Mouse (Mus musculus) liver, embryonic 14.5 days (tissue): ENCODE measurements around the gene Bbox1. TPM values are rescaled to one million over a fixed set of nuclear protein-coding genes. Genes with fewer than 3 reads are reported as not detected.

Experiments used
- ATAC-seq: fragments of 200-750 bp; cut with Nextera tagmentation; 2 replicates; pipeline ENCODE4 v1.8.0; 2017; ENCODE audit warnings: moderate number of reproducible peaks, mild to moderate bottlenecking, moderate library complexity; ENCODE audit not compliant: insufficient read depth
- DNase-seq, 3 experiments: peaks; one replicate each; pipeline ENCODE4 v3.0.0-alpha.2; 2012 to 2013; ENCODE audit warnings: low read depth in 3 of 3, low spot score in 3 of 3
- H3K27ac ChIP-seq: fragments of 300-500 bp; sonication (generic); 2 replicates; pipeline ENCODE4 v1.5.1; 2014; ENCODE audit warnings: moderate library complexity, mild to moderate bottlenecking, control low read depth, inconsistent platforms
- H3K27me3 ChIP-seq: fragments of 300-500 bp; sonication (generic); 2 replicates; pipeline ENCODE4 v1.6.1; 2014; ENCODE audit warnings: mild to moderate bottlenecking, low read length, moderate library complexity; ENCODE audit not compliant: control insufficient read depth, insufficient read depth
- H3K36me3 ChIP-seq: fragments of 300-500 bp; sonication (generic); replicated peaks from 2 replicates; pipeline ENCODE4 v1.6.1; 2014; ENCODE audit warnings: low read depth; ENCODE audit not compliant: control insufficient read depth, insufficient read depth
- H3K4me1 ChIP-seq, 2 experiments: fragments of 200-500 bp in 1 of 2; fragments of 300-500 bp in 1 of 2; sonication (generic) in 1 of 2; replicated peaks; 2 replicates each; pipeline ENCODE4 v1.6.1; 2012 to 2014; ENCODE audit warnings: antibody characterized with exemption in 1 of 2, inconsistent platforms in 1 of 2, low read length in 1 of 2; ENCODE audit not compliant: control insufficient read depth in 2 of 2, insufficient read depth in 2 of 2
- H3K4me2 ChIP-seq: fragments of 300-500 bp; sonication (generic); 2 replicates; pipeline ENCODE4 v1.6.1; 2014; ENCODE audit warnings: low read depth, mild to moderate bottlenecking, control low read depth, moderate library complexity
- H3K4me3 ChIP-seq, 2 experiments: fragments of 200-500 bp in 1 of 2; fragments of 300-500 bp in 1 of 2; sonication (generic) in 1 of 2; 2 replicates each; pipeline ENCODE4 v1.5.1; 2012 to 2014; ENCODE audit warnings: low read depth in 2 of 2, low read length in 2 of 2, mild to moderate bottlenecking in 2 of 2, control low read depth in 1 of 2, inconsistent platforms in 1 of 2, moderate library complexity in 1 of 2; ENCODE audit not compliant: insufficient read depth in 1 of 2
- H3K9ac ChIP-seq: fragments of 300-500 bp; sonication (generic); replicated peaks from 2 replicates; pipeline ENCODE4 v1.6.1; 2014; ENCODE audit warnings: mild to moderate bottlenecking, control low read depth, moderate library complexity
- H3K9me3 ChIP-seq: fragments of 300-500 bp; sonication (generic); 2 replicates; pipeline ENCODE4 v1.6.1; 2016; ENCODE audit warnings: low read length, mixed read lengths; ENCODE audit not compliant: control insufficient read depth
- CTCF ChIP-seq: IDR thresholded peaks from 2 replicates; pipeline ENCODE4 v1.5.1; 2016; ENCODE audit warnings: antibody characterized with exemption, low read depth, control low read depth
- EP300 ChIP-seq: IDR thresholded peaks from 2 replicates; pipeline ENCODE4 v1.6.1; 2016; ENCODE audit warnings: antibody characterized with exemption, low read depth
- WGBS: fragments of 180-500 bp; shearing (Covaris S2); extraction: QIAGEN DNeasy Blood & Tissue Kit; methylation state at CpG from one replicate; pipeline ENCODE4 v1.1.7; 2014; ENCODE audit not compliant: insufficient replicate concordance; 5-methylcytosine and 5-hydroxymethylcytosine counted together
- polyA plus RNA-seq, 2 experiments: library from polyadenylated mRNA; depleted of rRNA in 1 of 2; stranded (reverse) in 1 of 2; unstranded in 1 of 2; fragments of >200 nt; fragmentation: Nextera tagmentation in 1 of 2; extraction: Ambion mirVana in 1 of 2; gene quantifications; 2 replicates each; pipeline versions ENCODE4 v1.2.1 to v1.2.3; 2012 to 2014

Gene Bbox1
- polyA plus RNA-seq (2012; rRNA removed): 1.9 and 2.2 TPM in 2 replicates
- polyA plus RNA-seq (2014; fragmentation: Nextera tagmentation; extraction: Ambion mirVana): 5.7 and 6.5 TPM in 2 replicates

DNA sequence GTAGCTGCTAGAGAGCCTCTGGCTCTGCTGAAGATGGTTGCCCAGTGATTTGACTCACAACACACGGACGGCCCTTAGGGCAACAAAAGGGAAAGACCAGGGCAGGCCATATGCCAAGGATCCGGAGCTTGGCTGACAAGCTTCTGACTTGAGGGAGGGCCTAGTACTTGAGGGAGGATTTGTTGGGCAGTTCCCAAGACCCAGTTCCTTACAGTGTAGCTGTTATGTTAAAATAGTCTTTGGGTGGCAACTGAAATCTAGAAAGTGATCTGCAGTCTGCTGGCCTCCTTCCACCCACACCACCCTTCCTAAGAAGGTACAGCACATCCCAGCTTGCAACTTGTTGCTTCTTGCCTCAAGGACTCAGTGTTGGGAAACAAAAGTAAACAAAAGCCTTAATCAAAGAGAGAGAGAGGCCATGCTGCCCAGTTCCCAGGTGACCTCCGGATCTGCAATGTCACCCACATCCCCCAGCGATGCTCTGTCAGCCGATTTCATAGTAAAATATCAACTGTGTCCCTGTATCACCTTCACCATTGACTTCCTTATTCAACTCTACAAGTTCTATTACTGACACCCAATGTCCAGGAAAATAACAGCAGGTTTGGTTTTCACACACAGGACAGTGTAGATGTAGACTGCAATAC, at the start of gene Bbox1:
Gene Bbox1 (minus strand): TSS at position 52 of the 647 bp plus-strand sequence.
- Histone ChIP-seq H3K4me1 (peaks cover 0 to 7% of the 10 kb centered on the region in 2 experiments; a peak in 2 of 4 replicates), H3K27ac (no peak within 1 kb of the TSS), H3K4me2 (no peak within 1 kb of the TSS), H3K36me3 (no peaks in the 10 kb centered on the region), H3K4me3 (no peak within 1 kb of the TSS), H3K9me3 (no peaks in the 10 kb centered on the region), H3K27me3 (no peaks in the 10 kb centered on the region), H3K9ac (no peak within 1 kb of the TSS)
- DNase-seq (no peak), ATAC-seq (no peak)
- WGBS: 58% methylated on average over 6 of the region's 6 CpGs
- TF ChIP-seq EP300 (no peak), CTCF (no peak)

GRCm38 (mm10) chr2:110363855-110364254, 49.5 kb upstream of the Bbox1 start:
- DNase-seq (no peak), ATAC-seq (no peak)
- no peak overlapping the region for H3K9ac ChIP-seq
- TF ChIP-seq EP300 (no peak), CTCF (no peak)
- no peaks in the 10 kb centered on the region for H3K9me3 ChIP-seq
- no peak overlapping the region for H3K4me3 ChIP-seq
- 52% methylated on average over 3 of the region's 3 CpGs for WGBS
- H3K4me2 ChIP-seq: no peak overlapping the region
- no peaks in the 10 kb centered on the region for H3K4me1 ChIP-seq
- H3K36me3 ChIP-seq: no peaks in the 10 kb centered on the region
- H3K27ac ChIP-seq: no peak overlapping the region
- no peaks in the 10 kb centered on the region; the same call in none of the 2 replicates for H3K27me3 ChIP-seq

- ATAC-seq (no peak), DNase-seq (no peak)
- Histone ChIP-seq H3K9me3 (no peaks in the 10 kb centered on the region), H3K9ac (no peak within 1 kb of the TSS), H3K36me3 (no peaks in the 10 kb centered on the region), H3K27ac (no peak within 1 kb of the TSS), H3K4me1 (no peaks in the 10 kb centered on the region), H3K27me3 (no peaks in the 10 kb centered on the region; the same call in none of the 2 replicates), H3K4me3 (peak within 1 kb of the TSS in 1 of 2 experiments; percentile 23; a peak in 1 of 4 replicates), H3K4me2 (peak within 1 kb of the TSS; percentile 31)
- no peak for TF ChIP-seq EP300
- TF ChIP-seq CTCF: no peak; the same call in 1 of the 2 replicates
- WGBS: 2% methylated on average over 33 of the region's 33 CpGs
Observed at GRCm38 (mm10) chr2:110362432-110363283, 48.3 kb upstream of the Bbox1 start, which contains the start of gene Fibin. TSS of gene Fibin (minus strand) at chr2:110363183.

GRCm38 (mm10) chr2:110353302-110353970, 39.1 kb upstream of the Bbox1 start:
- Histone ChIP-seq H3K4me1 (no peaks in the 10 kb centered on the region), H3K4me3 (no peak overlapping the region), H3K9ac (no peak overlapping the region), H3K27me3 (no peaks in the 10 kb centered on the region), H3K36me3 (no peaks in the 10 kb centered on the region), H3K4me2 (no peak overlapping the region), H3K27ac (no peak overlapping the region), H3K9me3 (no peaks in the 10 kb centered on the region)
- ATAC-seq (no peak), DNase-seq (no peak)
- WGBS: 63% methylated on average over 5 of the region's 5 CpGs
- TF ChIP-seq EP300: no peak
- TF ChIP-seq CTCF: no peak
